Mouse (Mus musculus) intestine, postnatal 0 days (tissue): ENCODE measurements around the gene Ncoa4. TPM values are rescaled to one million over a fixed set of nuclear protein-coding genes. Genes with fewer than 3 reads are reported as not detected.
"Not testable (repeated sequence)": the region's sequence is repeated elsewhere in the genome, so short reads cannot be mapped to it uniquely, and the experiment has no call there.

Experiments used
- ATAC-seq: fragments of 200-750 bp; cut with Nextera tagmentation; 2 replicates; pipeline ENCODE4 v1.8.0; 2017; ENCODE audit warnings: mild to moderate bottlenecking, moderate TSS enrichment, moderate library complexity
- H3K27ac ChIP-seq: fragments of 300-500 bp; sonication (generic); 2 replicates; pipeline ENCODE4 v1.5.1; 2014; ENCODE audit warnings: mild to moderate bottlenecking, low read depth, low read length, moderate library complexity
- H3K27me3 ChIP-seq: fragments of 300-500 bp; sonication (generic); replicated peaks from 2 replicates; pipeline ENCODE4 v1.6.1; 2014; ENCODE audit warnings: low read length, mixed read lengths; ENCODE audit not compliant: control insufficient read depth, insufficient read depth
- H3K36me3 ChIP-seq: fragments of 300-500 bp; sonication (generic); 2 replicates; pipeline ENCODE4 v1.6.1; 2014; ENCODE audit warnings: mild to moderate bottlenecking, moderate library complexity; ENCODE audit not compliant: control insufficient read depth, insufficient read depth
- H3K4me1 ChIP-seq: fragments of 300-500 bp; sonication (generic); replicated peaks from 2 replicates; pipeline ENCODE4 v1.6.1; 2014; ENCODE audit warnings: antibody characterized with exemption, low read length, mixed read lengths; ENCODE audit not compliant: control insufficient read depth, insufficient read depth
- H3K4me2 ChIP-seq: fragments of 300-500 bp; sonication (generic); replicated peaks from 2 replicates; pipeline ENCODE4 v1.6.1; 2014; ENCODE audit warnings: low read depth, mild to moderate bottlenecking, moderate library complexity
- H3K4me3 ChIP-seq: fragments of 300-500 bp; sonication (generic); 2 replicates; pipeline ENCODE4 v1.5.1; 2014; ENCODE audit warnings: low read depth, low read length
- H3K9ac ChIP-seq: fragments of 300-500 bp; sonication (generic); 2 replicates; pipeline ENCODE4 v1.6.1; 2014; ENCODE audit warnings: mild to moderate bottlenecking, low read depth, low read length
- H3K9me3 ChIP-seq: fragments of 300-500 bp; sonication (generic); 2 replicates; pipeline ENCODE4 v1.6.1; 2016; ENCODE audit warnings: mixed run types; ENCODE audit not compliant: control insufficient read depth
- CTCF ChIP-seq: sonication (generic); IDR thresholded peaks from 2 replicates; pipeline ENCODE4 v1.5.1; 2016; ENCODE audit warnings: low read depth, mild to moderate bottlenecking, control low read depth, antibody characterized with exemption, moderate library complexity
- WGBS: fragments of 180-500 bp; shearing (Covaris S2); extraction: QIAGEN DNeasy Blood & Tissue Kit; methylation state at CpG from one replicate; pipeline ENCODE4 v1.1.7; 2014; 5-methylcytosine and 5-hydroxymethylcytosine counted together
- polyA plus RNA-seq: library from polyadenylated mRNA; unstranded; fragments of >200 nt; fragmentation: Nextera tagmentation; extraction: Ambion mirVana; gene quantifications from 2 replicates; pipeline ENCODE4 v1.2.1, GENCODE M21; 2015

Ncoa4 gene
- polyA plus RNA-seq, 1 experiment from 2014 or later, result 239 TPM

- no peaks in the 10 kb centered on the region for H3K4me1 ChIP-seq
- no peak for TF ChIP-seq CTCF
- 94% methylated on average over 4 of the region's 4 CpGs for WGBS
- H3K27me3 ChIP-seq, result no peaks in the 10 kb centered on the region
- H3K4me3 ChIP-seq, result no peak overlapping the region
- peaks cover 64% of the 10 kb centered on the region for H3K36me3 ChIP-seq
- H3K27ac ChIP-seq, result no peak overlapping the region
- ATAC-seq, result no peak
- H3K9me3 ChIP-seq, result no peaks in the 10 kb centered on the region
- no peak overlapping the region for H3K4me2 ChIP-seq
- no peak overlapping the region for H3K9ac ChIP-seq
Observed at GRCm38 (mm10) chr14:32183846-32184245, 24.2 kb downstream of the Ncoa4 start.

GRCm38 (mm10) chr14:32190627-32191391 is 31.1 kb downstream of the Ncoa4 start:
- no peak overlapping the region for H3K4me2 ChIP-seq
- no peak for TF ChIP-seq CTCF
- H3K27me3 ChIP-seq, result no peaks in the 10 kb centered on the region
- no peak overlapping the region for H3K4me3 ChIP-seq
- peak; percentile 76 for ATAC-seq
- no peaks in the 10 kb centered on the region for H3K9me3 ChIP-seq
- peaks cover 39% of the 10 kb centered on the region for H3K36me3 ChIP-seq
- no peak overlapping the region for H3K27ac ChIP-seq
- H3K9ac ChIP-seq, result no peak overlapping the region
- H3K4me1 ChIP-seq, result no peaks in the 10 kb centered on the region
- 47% methylated on average over 6 of the region's 6 CpGs for WGBS

- H3K4me2 ChIP-seq, result no peak overlapping the region
- no peak for TF ChIP-seq CTCF
- H3K4me1 ChIP-seq, result no peaks in the 10 kb centered on the region
- H3K4me3 ChIP-seq, result no peak overlapping the region
- no peak overlapping the region for H3K9ac ChIP-seq
- H3K27me3 ChIP-seq, result no peaks in the 10 kb centered on the region
- no peak for ATAC-seq
- peaks cover 33% of the 10 kb centered on the region for H3K36me3 ChIP-seq
- no peak overlapping the region for H3K27ac ChIP-seq
- 54% methylated on average over 5 of the region's 5 CpGs for WGBS
- no peaks in the 10 kb centered on the region for H3K9me3 ChIP-seq
Observed at GRCm38 (mm10) chr14:32191926-32192325, 32.3 kb downstream of the Ncoa4 start.

GRCm38 (mm10) chr14:32192437-32192836 is 32.8 kb downstream of the Ncoa4 start:
- peak; percentile 88 for TF ChIP-seq CTCF
- no peak overlapping the region for H3K4me2 ChIP-seq
- H3K27me3 ChIP-seq, result no peaks in the 10 kb centered on the region
- H3K9me3 ChIP-seq, result no peaks in the 10 kb centered on the region
- ATAC-seq, result peak; percentile 60
- no peak overlapping the region for H3K9ac ChIP-seq
- 26% methylated on average over 3 of the region's 3 CpGs for WGBS
- no peak overlapping the region for H3K27ac ChIP-seq
- H3K36me3 ChIP-seq, result peaks cover 30% of the 10 kb centered on the region
- no peaks in the 10 kb centered on the region for H3K4me1 ChIP-seq
- H3K4me3 ChIP-seq, result no peak overlapping the region

- H3K27me3 ChIP-seq, H3K27ac ChIP-seq, ATAC-seq, H3K9me3 ChIP-seq, H3K4me2 ChIP-seq, H3K4me1 ChIP-seq, H3K4me3 ChIP-seq, H3K9ac ChIP-seq: not testable (repeated sequence)
- H3K36me3 ChIP-seq, result peaks cover 28% of the 10 kb centered on the region
- peak; percentile 47 for TF ChIP-seq CTCF
- 81% methylated on average over 5 of the region's 5 CpGs for WGBS
Observed at GRCm38 (mm10) chr14:32193557-32193956, 33.9 kb downstream of the Ncoa4 start.

GRCm38 (mm10) chr14:32201354-32201753 is 41.7 kb downstream of the Ncoa4 start:
- H3K9me3 ChIP-seq, result no peaks in the 10 kb centered on the region
- H3K36me3 ChIP-seq, result peaks cover 16% of the 10 kb centered on the region
- H3K4me1 ChIP-seq, result peaks cover 3% of the 10 kb centered on the region; the same call in 1 of the 2 replicates
- peak overlapping the region; percentile 97 for H3K9ac ChIP-seq
- peak overlapping the region; percentile 82 for H3K4me2 ChIP-seq
- no peaks in the 10 kb centered on the region for H3K27me3 ChIP-seq
- peak overlapping the region; percentile 98 for H3K4me3 ChIP-seq
- under 1% methylated on average over 26 of the region's 26 CpGs for WGBS
- ATAC-seq, result peak; percentile 39; the same call in 1 of the 2 replicates
- peak overlapping the region; percentile 46 for H3K27ac ChIP-seq
- TF ChIP-seq CTCF, result no peak
